ENCODE assay signal across 31 mouse cellular contexts in the genomic region with DNA sequence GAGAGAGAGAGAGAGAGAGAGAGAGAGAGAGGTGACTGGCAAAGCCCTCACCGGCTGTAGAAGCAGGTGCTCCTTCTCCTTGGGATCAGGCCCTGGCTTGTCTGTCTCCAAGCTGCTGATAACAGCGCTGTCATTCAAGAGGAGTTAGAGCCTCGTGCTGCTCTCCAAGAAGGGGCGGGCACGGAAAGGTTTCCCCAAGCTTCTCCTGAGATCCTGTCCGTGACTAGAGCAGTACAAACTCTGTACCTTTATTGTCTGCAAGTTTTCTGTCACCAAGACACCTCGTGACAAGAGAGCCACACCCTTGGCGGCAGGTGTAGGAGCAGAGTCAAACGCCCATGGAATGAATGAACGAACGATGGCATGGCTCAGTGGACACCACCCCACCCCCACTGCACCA. TPM values are rescaled to one million over a fixed set of nuclear protein-coding genes. Genes with fewer than 3 reads are reported as not detected.
DNase-seq lines count a peak whose midpoint lies in the region; ATAC-seq lines count a peak whose summit lies in the region.
"Had no signal": no experiment of that assay in that cellular context is flagged by ENCODE, and none has a peak within 500 bp of the region (broad histone marks: within the 10 kb centered on the region; RNA-seq: fewer than 3 reads in every experiment).

A gene (minus strand): TSS at position 239 of the 400 bp plus-strand sequence.

- ATAC-seq in embryonic facial prominence, embryonic 14.5 days (ENCODE audit: low read depth), result peak; percentile 63
- no peak for ATAC-seq in hindbrain, embryonic 12.5 days (ENCODE audit: low FRiP score)
- ATAC-seq: CD4-positive, CD25-positive, alpha-beta regulatory T cell, adult 4 months; forebrain, embryonic 16.5 days; lung, postnatal 0 days; midbrain, embryonic 15.5 days had no signal

- H3K4me2 ChIP-seq in embryonic facial prominence, embryonic 14.5 days (ENCODE audit: low read depth, low read length), result no peak within 1 kb of the TSS
- H3K4me2 ChIP-seq in hindbrain, embryonic 12.5 days (replicated peaks), result no peak within 1 kb of the TSS
- H3K4me2 ChIP-seq: hindbrain, embryonic 13.5 days; limb, embryonic 13.5 days; liver, embryonic 15.5 days; midbrain, embryonic 15.5 days; neural tube, embryonic 12.5 days; stomach, embryonic 15.5 days had no signal

- H3K27ac ChIP-seq in heart, embryonic 10.5 days, result no peak within 1 kb of the TSS
- no peak within 1 kb of the TSS for H3K27ac ChIP-seq in embryonic facial prominence, embryonic 14.5 days (replicated peaks; ENCODE audit: low read depth, low read length)
- H3K27ac ChIP-seq in hindbrain, embryonic 12.5 days, result no peak within 1 kb of the TSS
- H3K27ac ChIP-seq: forebrain, embryonic 10.5 days; hindbrain, embryonic 13.5 days; limb, embryonic 13.5 days; liver, embryonic 15.5 days; macrophage; midbrain, embryonic 15.5 days; neural tube, embryonic 12.5 days; stomach, embryonic 15.5 days had no signal

- H3K27me3 ChIP-seq in heart, embryonic 10.5 days (ENCODE audit: insufficient read depth, poor library complexity, severe bottlenecking), result no peaks in the 10 kb centered on the region
- H3K27me3 ChIP-seq in embryonic facial prominence, embryonic 14.5 days (replicated peaks; ENCODE audit: control insufficient read depth, insufficient read depth, low read length), result no peaks in the 10 kb centered on the region
- H3K27me3 ChIP-seq in hindbrain, embryonic 12.5 days, result no peaks in the 10 kb centered on the region
- H3K27me3 ChIP-seq: hindbrain, embryonic 13.5 days; limb, embryonic 13.5 days; liver, embryonic 15.5 days; midbrain, embryonic 15.5 days; neural tube, embryonic 12.5 days; stomach, embryonic 15.5 days had no signal

- no peak within 1 kb of the TSS for H3K4me3 ChIP-seq in heart, embryonic 10.5 days
- H3K4me3 ChIP-seq in embryonic facial prominence, embryonic 14.5 days (ENCODE audit: low read depth, low read length), result no peak within 1 kb of the TSS
- no peak within 1 kb of the TSS for H3K4me3 ChIP-seq in hindbrain, embryonic 12.5 days
- H3K4me3 ChIP-seq: forebrain, embryonic 10.5 days; hindbrain, embryonic 13.5 days; limb, embryonic 13.5 days; liver, embryonic 15.5 days; midbrain, embryonic 15.5 days; neural tube, embryonic 12.5 days; stomach, embryonic 15.5 days had no signal

- no peaks in the 10 kb centered on the region for H3K9me3 ChIP-seq in heart, embryonic 10.5 days
- no peaks in the 10 kb centered on the region for H3K9me3 ChIP-seq in embryonic facial prominence, embryonic 14.5 days (ENCODE audit: control insufficient read depth, low read length)
- no peaks in the 10 kb centered on the region for H3K9me3 ChIP-seq in hindbrain, embryonic 12.5 days (replicated peaks)
- H3K9me3 ChIP-seq: forebrain, embryonic 10.5 days; hindbrain, embryonic 13.5 days; limb, embryonic 13.5 days; liver, embryonic 15.5 days; midbrain, embryonic 15.5 days; neural tube, embryonic 12.5 days; stomach, embryonic 15.5 days had no signal

- no peaks in the 10 kb centered on the region for H3K36me3 ChIP-seq in heart, embryonic 10.5 days
- H3K36me3 ChIP-seq in embryonic facial prominence, embryonic 14.5 days (ENCODE audit: control insufficient read depth, insufficient read depth, low read length), result no peaks in the 10 kb centered on the region
- H3K36me3 ChIP-seq in hindbrain, embryonic 12.5 days, result no peaks in the 10 kb centered on the region
- H3K36me3 ChIP-seq: forebrain, embryonic 10.5 days; hindbrain, embryonic 13.5 days; limb, embryonic 13.5 days; liver, embryonic 15.5 days; midbrain, embryonic 15.5 days; neural tube, embryonic 12.5 days; stomach, embryonic 15.5 days had no signal

- H3K9ac ChIP-seq in embryonic facial prominence, embryonic 14.5 days (ENCODE audit: low read depth, low read length), result no peak within 1 kb of the TSS
- H3K9ac ChIP-seq in hindbrain, embryonic 12.5 days, result no peak within 1 kb of the TSS
- H3K9ac ChIP-seq: hindbrain, embryonic 13.5 days; limb, embryonic 13.5 days; liver, embryonic 15.5 days; midbrain, embryonic 15.5 days; neural tube, embryonic 12.5 days; stomach, embryonic 15.5 days had no signal

- DNase-seq in heart, embryonic 10.5 days (ENCODE audit: low spot score), result peak; percentile 60
- no peak for DNase-seq in heart, adult 18-20 months
- DNase-seq in embryonic facial prominence, embryonic 14.5 days (ENCODE audit: low spot score), result peak; percentile 69
- DNase-seq in large intestine, adult 2 months (ENCODE audit: low read depth, low spot score), result peak; percentile 35
- peak; percentile 10 to 22 for DNase-seq in urinary bladder, postnatal 36 days (ENCODE audit: low spot score in 2 of 2)
- no peak for DNase-seq in testis, postnatal 14 days (ENCODE audit: low spot score)
- DNase-seq: adrenal gland, adult 2 months; cerebellum, adult 11 months; cerebellum, postnatal 10 days; gastrocnemius, postnatal 14 days; kidney, postnatal 36 days; retina, postnatal 1 day; right cerebral cortex, postnatal 25 days had no signal

- H3K4me1 ChIP-seq in heart, embryonic 10.5 days, result no peaks in the 10 kb centered on the region
- no peaks in the 10 kb centered on the region for H3K4me1 ChIP-seq in embryonic facial prominence, embryonic 14.5 days (ENCODE audit: control insufficient read depth, insufficient read depth, low read length)
- H3K4me1 ChIP-seq in hindbrain, embryonic 12.5 days, result no peaks in the 10 kb centered on the region
- H3K4me1 ChIP-seq: forebrain, embryonic 10.5 days; hindbrain, embryonic 13.5 days; limb, embryonic 13.5 days; liver, embryonic 15.5 days; midbrain, embryonic 15.5 days; neural tube, embryonic 12.5 days; stomach, embryonic 15.5 days had no signal

- 47% methylated on average over 11 of the region's 11 CpGs for WGBS in heart, embryonic 10.5 days
- WGBS in embryonic facial prominence, embryonic 14.5 days, result 56% methylated on average over 9 of the region's 11 CpGs
- WGBS in large intestine, adult 2 months, result 27% methylated on average over 11 of the region's 11 CpGs
- WGBS in hindbrain, embryonic 12.5 days, result 63% methylated on average over 10 of the region's 11 CpGs

RNA-seq across cellular contexts. Expression of the gene that starts here (rescaled TPM):
- not detected in 2 replicates for polyA plus RNA-seq in heart, embryonic 10.5 days (2016; fragmentation: Nextera tagmentation; extraction: Ambion mirVana)
- total RNA-seq in heart, adult 18-20 months (2021), result not detected
- 3.6 and 4.7 TPM in 2 replicates for polyA plus RNA-seq in embryonic facial prominence, embryonic 14.5 days (2014; fragmentation: Nextera tagmentation; extraction: Ambion mirVana)
- 0.06 TPM in 1 of 2 replicates, not detected in the other for polyA plus RNA-seq in large intestine, adult 2 months (2012; rRNA removed)
- polyA plus RNA-seq in hindbrain, embryonic 12.5 days (2016; fragmentation: Nextera tagmentation; extraction: Ambion mirVana), result 0.13 TPM in 1 of 2 replicates, not detected in the other
- total RNA-seq: adrenal gland, adult 2 months; adrenal gland, postnatal 4 days; gastrocnemius, postnatal 14 days; heart, postnatal 25 days; left cerebral cortex, postnatal 14 days had no signal
- polyA plus RNA-seq: adrenal gland, adult 2 months; CD4-positive, CD25-positive, alpha-beta regulatory T cell, adult 4 months; cortical plate, adult 2 months; forebrain, embryonic 10.5 days; forebrain, embryonic 16.5 days; heart, embryonic 14.5 days; hindbrain, embryonic 13.5 days; kidney, embryonic 14.5 days; liver, embryonic 15.5 days; lung, postnatal 0 days; macrophage; midbrain, embryonic 15.5 days; neural tube, embryonic 12.5 days had no signal

Comparison
In these comparisons a context has a peak if more than half of its experiments do, and no peak if none do; other contexts are left out.
1. Peak in DNase-seq in heart, embryonic 10.5 days; RNA of the gene not detected or under 1 TPM.
2. Peak in DNase-seq in large intestine, adult 2 months; RNA of the gene not detected or under 1 TPM.
3. DNase-seq: peak in embryonic facial prominence, embryonic 14.5 days (single experiment) and urinary bladder, postnatal 36 days (2 of 2); none in heart, adult 18-20 months (0 of 2) and testis, postnatal 14 days (single experiment).